Mouse (Mus musculus) limb, embryonic 14.5 days (tissue): ENCODE data around the gene Gaa. TPM values are rescaled to one million over a fixed set of nuclear protein-coding genes. Genes with fewer than 3 reads are reported as not detected.

Experiments
- ATAC-seq: fragments of 200-750 bp; cut with Nextera tagmentation; 2 replicates; pipeline ENCODE4 v1.8.0; 2017; ENCODE audit warnings: low read depth, moderate number of reproducible peaks, moderate TSS enrichment; ENCODE audit not compliant: low FRiP score
- DNase-seq: peaks from one replicate; pipeline ENCODE4 v3.0.0-alpha.2; 2015; ENCODE audit warnings: low spot score
- H3K27ac ChIP-seq: fragments of 300-500 bp; sonication (generic); replicated peaks from 2 replicates; pipeline ENCODE4 v1.5.1; 2014; ENCODE audit warnings: low read depth, mild to moderate bottlenecking, low read length, moderate library complexity, mixed read lengths
- H3K27me3 ChIP-seq: fragments of 300-500 bp; sonication (generic); 2 replicates; pipeline ENCODE4 v1.6.1; 2014; ENCODE audit warnings: low read length, mixed read lengths; ENCODE audit not compliant: control insufficient read depth, insufficient read depth
- H3K36me3 ChIP-seq: fragments of 300-500 bp; sonication (generic); 2 replicates; pipeline ENCODE4 v1.6.1; 2014; ENCODE audit warnings: mild to moderate bottlenecking, low read length, moderate library complexity, mixed read lengths; ENCODE audit not compliant: control insufficient read depth, insufficient read depth
- H3K4me1 ChIP-seq: fragments of 300-500 bp; sonication (generic); 2 replicates; pipeline ENCODE4 v1.6.1; 2014; ENCODE audit warnings: antibody characterized with exemption, low read length, mixed read lengths; ENCODE audit not compliant: control insufficient read depth, insufficient read depth
- H3K4me2 ChIP-seq: fragments of 300-500 bp; sonication (generic); replicated peaks from 2 replicates; pipeline ENCODE4 v1.6.1; 2014; ENCODE audit warnings: low read depth, mild to moderate bottlenecking, low read length, moderate library complexity; ENCODE audit not compliant: severe bottlenecking
- H3K4me3 ChIP-seq: fragments of 300-500 bp; sonication (generic); replicated peaks from 2 replicates; pipeline ENCODE4 v1.5.1; 2014; ENCODE audit warnings: low read length
- H3K9ac ChIP-seq: fragments of 300-500 bp; sonication (generic); 2 replicates; pipeline ENCODE4 v1.6.1; 2014; ENCODE audit warnings: mild to moderate bottlenecking, low read depth, low read length, moderate library complexity; ENCODE audit not compliant: severe bottlenecking
- H3K9me3 ChIP-seq: fragments of 300-500 bp; sonication (generic); 2 replicates; pipeline ENCODE4 v1.6.1; 2016; ENCODE audit warnings: low read length; ENCODE audit not compliant: control insufficient read depth
- POLR2A ChIP-seq: fragments of 200-500 bp; IDR thresholded peaks from 2 replicates; pipeline ENCODE4 v1.8.0; 2012; ENCODE audit warnings: inconsistent platforms, mild to moderate bottlenecking, moderate library complexity, borderline replicate concordance; ENCODE audit not compliant: insufficient read depth, insufficient read length; ENCODE audit errors: extremely low read depth
- WGBS: fragments of 180-500 bp; shearing (Covaris S2); extraction: QIAGEN DNeasy Blood & Tissue Kit; methylation state at CpG from one replicate; pipeline ENCODE4 v1.1.7; 2014; 5-methylcytosine and 5-hydroxymethylcytosine counted together
- polyA plus RNA-seq, 2 experiments: library from polyadenylated mRNA; depleted of rRNA in 1 of 2; stranded (reverse) in 1 of 2; unstranded in 1 of 2; fragments of >200 nt; fragmentation: Nextera tagmentation in 1 of 2; extraction: Ambion mirVana in 1 of 2; gene quantifications; 2 replicates each; pipeline versions ENCODE4 v1.2.1 to v1.2.3; 2012 to 2014

The Gaa gene
- polyA plus RNA-seq, 2 experiments: 74.5 to 136 TPM

DNA sequence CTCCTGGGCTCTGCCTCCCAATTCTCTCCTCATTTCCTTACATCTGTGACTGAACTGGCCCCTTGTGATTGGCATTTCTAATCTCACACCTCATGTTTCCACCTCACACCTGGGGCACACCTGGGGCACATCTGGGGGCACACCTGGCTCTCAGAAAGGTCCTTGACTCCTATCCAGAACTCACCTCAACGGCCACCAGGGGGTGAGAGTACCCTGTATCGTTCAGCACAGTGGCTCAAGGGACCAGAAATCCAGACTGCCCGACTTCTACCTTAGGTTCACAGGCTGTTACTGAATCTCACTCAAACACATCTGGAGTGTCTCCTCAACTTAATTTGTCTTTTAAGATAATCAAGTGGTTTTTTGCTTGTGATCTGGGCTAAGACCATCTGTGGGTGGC lies 64.3 kb downstream of the Gaa start:
- ATAC-seq (no peak), DNase-seq (no peak)
- Histone ChIP-seq H3K4me1 (no peaks in the 10 kb centered on the region), H3K9ac (no peak overlapping the region), H3K27ac (no peak overlapping the region), H3K9me3 (no peaks in the 10 kb centered on the region), H3K4me3 (no peak overlapping the region), H3K36me3 (no peaks in the 10 kb centered on the region), H3K4me2 (no peak overlapping the region), H3K27me3 (no peaks in the 10 kb centered on the region)
- TF ChIP-seq POLR2A: no peak
- 28% methylated on average over 3 of the region's 3 CpGs for WGBS

Other genes starting within 250 kb of the Gaa start
- gene Cbx2, start 244.9 kb upstream of the Gaa start, polyA plus RNA-seq (2012; rRNA removed): 35.7 and 40.4 TPM in 2 replicates
- 29.1 and 35.5 TPM in 2 replicates for gene Cbx2, start 244.9 kb upstream of the Gaa start, polyA plus RNA-seq (2014; fragmentation: Nextera tagmentation; extraction: Ambion mirVana)
- gene Cbx8, start 226.9 kb upstream of the Gaa start, polyA plus RNA-seq (2012; rRNA removed): 6.9 and 7.2 TPM in 2 replicates
- gene Cbx8, start 226.9 kb upstream of the Gaa start, polyA plus RNA-seq (2014; fragmentation: Nextera tagmentation; extraction: Ambion mirVana): 10.1 and 12.6 TPM in 2 replicates
- gene Cbx4, start 181.7 kb upstream of the Gaa start, polyA plus RNA-seq (2012; rRNA removed): 23.1 and 24.3 TPM in 2 replicates
- gene Cbx4, start 181.7 kb upstream of the Gaa start, polyA plus RNA-seq (2014; fragmentation: Nextera tagmentation; extraction: Ambion mirVana): 10.9 and 11.4 TPM in 2 replicates
- gene Tbc1d16, start 39.4 kb upstream of the Gaa start, polyA plus RNA-seq (2012; rRNA removed): 29.2 and 34.4 TPM in 2 replicates
- 16.3 and 16.7 TPM in 2 replicates for gene Tbc1d16, start 39.4 kb upstream of the Gaa start, polyA plus RNA-seq (2014; fragmentation: Nextera tagmentation; extraction: Ambion mirVana)
- 2.5 and 3.1 TPM in 2 replicates for gene Ccdc40, start 39.3 kb upstream of the Gaa start, polyA plus RNA-seq (2012; rRNA removed)
- gene Ccdc40, start 39.3 kb upstream of the Gaa start, polyA plus RNA-seq (2014; fragmentation: Nextera tagmentation; extraction: Ambion mirVana): 2.1 and 2.7 TPM in 2 replicates
- 206 and 228 TPM in 2 replicates for gene Eif4a3, start 32.2 kb downstream of the Gaa start, polyA plus RNA-seq (2012; rRNA removed)
- 339 and 342 TPM in 2 replicates for gene Eif4a3, start 32.2 kb downstream of the Gaa start, polyA plus RNA-seq (2014; fragmentation: Nextera tagmentation; extraction: Ambion mirVana)
- 1.7 and 2.0 TPM in 2 replicates for gene Card14, start 39.9 kb downstream of the Gaa start, polyA plus RNA-seq (2012; rRNA removed)
- gene Card14, start 39.9 kb downstream of the Gaa start, polyA plus RNA-seq (2014; fragmentation: Nextera tagmentation; extraction: Ambion mirVana): 1.7 and 1.9 TPM in 2 replicates
- gene Sgsh, start 87.6 kb downstream of the Gaa start, polyA plus RNA-seq (2012; rRNA removed): 8.7 and 11.7 TPM in 2 replicates
- gene Sgsh, start 87.6 kb downstream of the Gaa start, polyA plus RNA-seq (2014; fragmentation: Nextera tagmentation; extraction: Ambion mirVana): 9.6 and 9.8 TPM in 2 replicates
- 28.5 and 31.9 TPM in 2 replicates for gene Slc26a11, start 87.7 kb downstream of the Gaa start, polyA plus RNA-seq (2012; rRNA removed)
- 10.7 and 11.1 TPM in 2 replicates for gene Slc26a11, start 87.7 kb downstream of the Gaa start, polyA plus RNA-seq (2014; fragmentation: Nextera tagmentation; extraction: Ambion mirVana)
- 9.2 and 9.5 TPM in 2 replicates for gene Rnf213, start 125.2 kb downstream of the Gaa start, polyA plus RNA-seq (2012; rRNA removed)
- gene Rnf213, start 125.2 kb downstream of the Gaa start, polyA plus RNA-seq (2014; fragmentation: Nextera tagmentation; extraction: Ambion mirVana): 5.8 and 7.5 TPM in 2 replicates
- 29.3 and 32.9 TPM in 2 replicates for gene Endov, start 223.5 kb downstream of the Gaa start, polyA plus RNA-seq (2012; rRNA removed)
- gene Endov, start 223.5 kb downstream of the Gaa start, polyA plus RNA-seq (2014; fragmentation: Nextera tagmentation; extraction: Ambion mirVana): 12.0 and 14.9 TPM in 2 replicates